Mouse (Mus musculus): ENCODE measurements around the gene Mphosph9.
"Not testable (repeated sequence)": the region's sequence is repeated elsewhere in the genome, so short reads cannot be mapped to it uniquely, and the experiment has no call there.

The Mphosph9 gene

GRCm38 (mm10) chr5:124233874-124234661, 93.7 kb downstream of the Mphosph9 start:
- DNase-seq = no peak

DNA sequence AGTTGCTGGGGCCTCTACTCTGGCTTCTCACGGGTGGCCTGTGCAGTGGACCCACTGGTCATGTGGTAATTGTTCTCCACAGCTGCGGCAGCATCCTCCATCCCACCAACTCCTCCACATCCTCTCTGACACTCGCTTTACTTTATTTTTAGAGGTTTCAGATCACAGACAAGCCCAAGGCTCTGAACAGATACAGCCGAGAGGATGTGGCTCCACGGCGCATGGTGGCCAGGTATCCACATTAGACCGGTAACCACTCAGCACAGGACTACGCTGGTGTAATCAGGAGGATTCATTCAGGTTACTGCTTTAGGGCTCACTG, 94.7 kb downstream of the Mphosph9 start:
- peak; percentile 5 for DNase-seq

DNA sequence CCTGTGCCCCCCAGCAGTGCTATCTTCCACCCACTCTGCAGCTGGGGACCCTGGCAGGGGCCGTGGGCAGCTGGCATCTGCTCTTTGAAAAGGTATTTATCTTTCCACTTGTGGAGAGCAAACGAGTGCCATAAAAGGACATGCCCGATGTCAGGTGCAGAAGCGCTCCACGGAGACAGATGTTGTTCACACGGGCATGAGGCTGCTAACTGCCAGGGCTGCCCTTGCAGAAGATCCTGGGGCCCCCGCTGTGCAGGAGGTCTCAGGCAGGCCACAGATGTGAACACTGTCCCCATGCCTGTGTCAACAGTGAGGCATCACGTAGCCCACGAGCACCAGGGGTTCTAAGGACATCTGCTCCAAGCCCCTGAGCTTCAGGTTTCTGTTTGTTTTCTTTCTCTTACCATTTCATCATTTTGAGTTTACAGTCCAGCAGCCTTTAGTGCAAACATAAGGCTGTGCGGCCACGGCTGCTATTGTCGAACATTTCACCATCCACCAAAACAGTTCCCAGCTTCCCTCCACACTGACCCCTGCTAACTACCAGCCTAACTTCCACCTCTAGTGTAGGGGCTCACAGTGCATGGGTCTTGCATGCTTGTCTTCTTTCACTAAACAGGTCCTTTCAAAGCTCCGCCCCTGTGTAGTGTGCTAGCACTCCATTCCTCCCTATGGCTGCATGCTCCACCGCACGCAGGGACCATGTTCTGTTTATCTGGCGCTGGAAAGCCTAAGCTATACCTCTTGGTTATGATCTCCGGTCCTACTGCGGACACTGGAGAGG, 95.2 kb downstream of the Mphosph9 start:
- peak; percentile 8 for DNase-seq

GRCm38 (mm10) chr5:124230461-124230860, 97.3 kb downstream of the Mphosph9 start:
- peak; percentile 1 for DNase-seq

DNA sequence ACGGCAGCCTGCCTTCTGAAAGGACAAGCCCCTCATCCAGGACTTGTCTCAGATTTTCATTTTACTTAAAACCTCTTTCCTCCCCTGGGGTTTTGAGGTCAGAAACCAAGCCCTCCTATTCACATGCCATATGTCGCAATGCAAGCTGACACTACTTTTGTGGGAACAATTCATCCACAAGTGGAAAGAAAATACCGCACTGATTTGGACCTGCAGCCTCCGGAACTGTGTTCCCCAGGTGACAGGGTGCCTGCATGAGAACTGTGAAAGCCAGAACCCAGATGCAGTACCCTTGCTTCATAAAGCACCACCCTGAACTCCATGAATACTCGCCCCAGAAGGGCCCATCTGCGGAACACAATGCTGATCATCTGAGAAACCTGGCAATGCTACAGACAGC, 100.6 kb downstream of the Mphosph9 start:
- DNase-seq = no peak

- DNase-seq = no peak
These were observed 101.3 kb downstream of the Mphosph9 start for GRCm38 (mm10) chr5:124226494-124226893.

DNA sequence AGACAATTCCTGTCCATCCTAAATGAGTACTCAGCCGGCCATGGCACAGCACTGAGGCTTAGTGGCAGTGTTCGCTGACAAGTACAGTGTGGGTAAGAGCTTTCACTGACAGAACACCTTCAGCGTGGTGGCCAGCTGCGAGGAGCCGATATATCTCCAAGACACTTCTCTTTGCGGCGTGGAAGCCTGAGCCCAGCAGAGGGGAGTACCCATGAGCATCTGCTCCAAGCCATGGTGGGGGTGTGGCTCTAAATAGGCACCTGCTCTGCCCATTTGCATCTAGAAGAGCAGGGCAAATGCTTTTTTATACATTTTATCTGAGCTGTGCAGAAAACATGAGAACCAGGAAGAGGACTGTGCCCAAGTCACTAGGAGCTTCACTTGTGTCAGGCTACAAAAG, 101.9 kb downstream of the Mphosph9 start:
- no peak for DNase-seq

- DNase-seq = no peak
These were observed 103.3 kb downstream of the Mphosph9 start for GRCm38 (mm10) chr5:124224321-124225092.

DNA sequence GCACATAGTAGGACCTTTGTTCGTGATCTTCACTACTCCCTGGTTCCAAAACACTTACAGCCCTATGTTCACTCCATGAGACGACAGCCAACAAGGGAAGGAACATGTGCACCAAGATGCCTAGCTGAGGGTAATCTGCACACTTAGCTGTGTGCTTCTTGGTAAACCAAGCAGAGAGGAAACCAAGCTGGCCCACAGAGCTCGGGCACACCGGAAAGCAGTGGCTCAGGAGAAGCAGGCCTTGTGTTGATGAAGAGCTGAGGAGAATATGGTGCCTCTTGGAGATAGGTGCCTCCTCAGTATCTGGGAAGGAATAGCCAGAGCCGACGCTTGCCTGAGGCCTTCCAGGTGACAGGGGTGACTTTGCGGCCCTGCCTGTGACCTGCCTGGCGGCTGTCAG, 104.2 kb downstream of the Mphosph9 start:
- no peak for DNase-seq

- DNase-seq = no peak
These were observed 105.1 kb downstream of the Mphosph9 start for GRCm38 (mm10) chr5:124222696-124223095.

DNA sequence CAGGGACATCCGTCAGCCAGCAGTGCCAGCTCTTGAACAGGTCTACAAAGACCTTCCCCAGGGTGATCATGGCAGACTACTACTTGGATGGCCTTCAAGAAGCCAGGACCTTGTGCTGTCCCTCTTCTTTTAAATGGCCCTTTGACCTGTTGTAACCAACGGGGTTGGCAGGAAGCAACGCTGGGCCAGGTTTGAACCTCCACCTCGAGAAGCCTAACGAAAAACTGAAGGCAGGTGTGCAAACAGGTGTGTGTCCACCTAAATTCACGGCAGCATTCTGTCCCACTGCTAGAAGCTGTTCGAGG, 106.1 kb downstream of the Mphosph9 start:
- DNase-seq = no peak

GRCm38 (mm10) chr5:124221037-124221735, 106.6 kb downstream of the Mphosph9 start:
- peak; percentile 65 for DNase-seq

DNA sequence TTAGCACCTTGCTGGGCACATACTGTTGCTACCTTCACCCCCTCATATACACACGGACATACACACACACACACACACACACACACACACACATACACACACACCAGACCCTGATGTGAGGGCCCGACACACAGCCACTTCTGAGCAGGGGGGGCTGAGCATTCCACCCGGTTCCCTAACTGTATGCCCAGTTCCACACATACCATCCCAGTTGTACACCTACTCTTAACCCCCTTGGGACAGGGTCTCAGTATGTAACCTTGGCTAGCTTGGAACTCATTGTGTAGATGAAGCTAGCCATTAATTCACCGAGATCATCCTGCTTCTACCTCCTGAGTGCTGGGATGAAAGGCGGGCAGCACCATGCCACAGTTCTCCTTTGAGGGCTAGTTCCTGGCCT, 107.2 kb downstream of the Mphosph9 start:
- DNase-seq = no peak

DNA sequence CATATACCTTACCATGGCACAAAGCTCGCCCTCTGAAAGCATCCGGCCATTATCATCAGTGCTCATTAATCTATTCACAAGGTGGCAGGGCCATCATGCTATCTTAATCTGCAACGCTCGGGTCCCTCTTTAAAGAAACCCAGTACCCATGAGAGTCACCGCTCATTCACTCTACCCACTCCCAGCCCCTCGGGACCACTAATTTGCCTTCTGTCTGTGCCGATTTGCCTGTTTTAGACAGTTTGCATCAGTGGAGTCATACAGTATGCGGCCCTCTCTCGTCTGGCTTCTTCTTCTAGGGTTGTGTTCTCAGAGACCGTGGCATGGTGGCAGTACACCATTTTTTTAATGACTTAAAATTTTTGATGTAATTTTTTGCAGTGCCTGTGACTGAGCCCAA, 108.3 kb downstream of the Mphosph9 start:
- no peak for DNase-seq

DNA sequence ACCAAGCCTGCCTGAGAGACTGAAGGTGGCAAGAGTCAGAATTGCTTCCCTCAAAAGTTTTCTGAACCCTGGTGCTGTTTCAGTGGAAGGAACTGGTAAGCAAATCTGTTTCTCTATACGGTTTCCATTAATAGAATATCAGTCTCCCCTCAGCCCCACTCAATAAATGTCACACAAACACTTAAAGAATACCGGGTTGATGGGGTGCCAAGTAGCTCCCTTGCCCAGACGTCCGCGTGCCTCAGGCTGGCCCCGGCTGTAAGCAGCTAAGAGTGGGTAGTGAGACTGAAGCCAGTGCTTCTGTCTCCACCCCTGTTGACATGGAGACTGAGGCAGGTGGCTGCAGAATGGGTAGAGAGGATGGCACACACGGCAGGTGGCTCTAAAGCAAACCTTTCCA, 108.8 kb downstream of the Mphosph9 start:
- no peak for DNase-seq

DNA sequence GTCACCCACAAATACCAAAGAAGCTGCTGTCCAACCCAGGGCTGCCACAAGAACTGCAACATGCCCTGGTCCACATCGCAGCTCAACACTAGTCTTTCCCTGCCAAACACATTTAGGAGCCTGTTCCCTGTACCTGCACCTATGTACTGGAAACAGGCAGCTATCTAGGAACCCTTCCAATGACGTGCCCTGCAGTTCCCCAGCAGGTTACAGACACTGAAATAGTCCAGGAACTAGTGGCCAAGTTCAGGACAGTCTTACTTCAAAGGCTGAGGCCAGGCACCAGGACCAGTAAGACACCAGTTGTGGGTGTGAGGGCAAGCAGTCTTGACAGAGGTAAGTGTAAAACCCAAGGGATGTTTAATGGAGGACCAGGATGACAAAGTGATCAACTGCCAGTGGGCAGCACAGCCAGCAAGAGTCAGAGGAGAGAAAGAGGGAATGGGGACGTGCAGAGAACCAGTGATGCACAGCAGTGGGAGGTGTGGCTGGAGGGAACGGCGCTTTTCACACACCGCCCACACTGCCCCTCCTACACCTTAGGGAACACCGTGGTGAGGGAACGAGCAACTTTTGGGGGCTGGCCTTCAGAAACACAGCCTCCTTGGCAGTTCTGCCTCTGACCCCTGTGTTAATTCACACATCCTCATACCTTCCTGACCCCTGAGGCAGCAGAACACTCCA, 110.1 kb downstream of the Mphosph9 start:
- DNase-seq = peak; percentile 63

DNA sequence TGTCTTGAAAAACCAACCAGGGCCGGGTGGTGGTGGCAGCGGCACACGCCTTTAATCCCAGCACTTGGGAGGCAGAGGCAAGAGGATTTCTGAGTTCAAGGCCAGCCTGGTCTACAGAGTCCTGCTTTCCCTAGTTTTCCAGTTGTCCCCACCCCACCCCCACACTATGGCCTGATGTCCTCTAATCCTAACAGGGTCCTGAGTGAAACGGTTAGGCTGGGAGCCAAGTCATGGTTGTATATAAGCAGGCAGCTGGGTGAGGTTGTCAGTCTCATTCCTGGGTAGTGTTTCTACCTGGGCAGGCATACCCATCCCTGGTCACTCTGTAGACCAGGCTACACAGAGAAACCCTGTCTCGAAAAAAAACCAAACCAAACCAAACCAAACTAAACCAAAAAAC, 110.7 kb downstream of the Mphosph9 start:
- DNase-seq = not testable (repeated sequence)

DNA sequence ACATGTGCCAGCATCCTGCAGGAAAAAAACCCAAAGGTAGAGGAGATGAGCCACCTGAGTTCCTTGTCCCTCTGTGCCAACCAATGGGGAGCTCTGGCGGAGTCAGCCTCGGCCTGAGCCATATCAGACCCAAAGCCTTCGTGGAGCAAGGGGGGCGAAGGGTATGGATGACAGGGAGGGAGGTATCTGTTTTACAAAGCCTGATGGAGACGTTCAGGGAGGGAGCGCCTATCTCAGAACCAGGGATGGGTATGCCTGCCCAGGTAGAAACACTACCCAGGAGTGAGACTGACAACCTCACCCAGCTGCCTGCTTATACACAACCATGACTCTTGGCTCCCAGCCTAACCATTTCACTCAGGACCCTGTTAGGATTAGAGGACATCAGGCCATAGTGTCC, 111.4 kb downstream of the Mphosph9 start:
- DNase-seq = no peak

GRCm38 (mm10) chr5:124215647-124216046, 112.1 kb downstream of the Mphosph9 start:
- DNase-seq = no peak

DNA sequence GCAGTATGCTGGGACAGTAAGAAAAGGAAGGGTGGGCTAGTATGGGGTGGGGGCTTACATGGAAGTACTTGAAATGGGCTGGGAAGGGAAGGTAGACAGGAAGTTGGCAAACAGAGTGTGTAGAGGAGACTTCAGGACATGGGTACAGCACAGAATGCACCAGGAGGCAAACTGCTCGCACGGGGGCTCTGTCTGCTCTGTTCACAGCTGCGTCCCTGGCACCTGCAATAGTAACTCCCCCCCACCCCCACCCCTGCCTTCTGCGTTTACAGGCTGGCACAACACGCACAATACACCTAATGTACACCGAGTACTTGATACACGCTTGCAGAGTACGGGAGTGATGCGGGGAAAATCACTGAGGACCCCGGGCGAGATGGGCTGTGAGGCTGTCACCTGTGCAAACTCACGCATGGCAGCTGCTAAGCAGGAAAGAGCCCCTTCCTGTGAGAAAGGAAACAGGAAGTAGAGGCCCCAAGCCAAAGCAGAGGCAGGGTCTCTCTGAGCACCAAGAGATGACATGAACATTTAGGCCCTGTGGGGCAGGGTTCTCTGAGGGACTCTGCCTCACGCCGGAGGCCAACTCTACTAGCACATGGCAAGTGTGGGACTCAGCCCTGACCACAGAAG, 113.1 kb downstream of the Mphosph9 start:
- no peak for DNase-seq

- no peak for DNase-seq
These were observed 113.9 kb downstream of the Mphosph9 start for GRCm38 (mm10) chr5:124213588-124214469.

Measured in right cerebral cortex, postnatal 14 days (tissue).